Mouse (Mus musculus) layer of hippocampus, postnatal 14 days (tissue): Measurements from ENCODE around the gene Slc15a1. TPM values are rescaled to one million over a fixed set of nuclear protein-coding genes. Genes with fewer than 3 reads are reported as not detected.
"Not testable (repeated sequence)": the region's sequence is repeated elsewhere in the genome, so short reads cannot be mapped to it uniquely, and the experiment has no call there.

Experiments used
- DNase-seq, 2 experiments: peaks; one replicate each; pipeline ENCODE4 v3.0.0; 2021 to 2022; ENCODE audit warnings: low spot score in 2 of 2, mixed read lengths in 1 of 2
- total RNA-seq, 2 experiments: library from RNA; stranded (reverse); gene quantifications; 2 replicates each; pipeline ENCODE4 v1.2.3; 2021

Slc15a1 gene
- total RNA-seq, 2 experiments from 2014 or later, result 0.17 TPM; not detected in 1

- DNase-seq, result no peak
Measured at GRCm38 (mm10) chr14:121414635-121415241, 90.3 kb downstream of the Slc15a1 start.

- DNase-seq, result not testable (repeated sequence)
Measured at GRCm38 (mm10) chr14:121413726-121414125, 91.3 kb downstream of the Slc15a1 start.

Other genes with a start within 250 kb of the Slc15a1 start
- 10 to 100 TPM; 49.9 to 51.0 TPM for gene Stk24, start 125.2 kb downstream of the Slc15a1 start, total RNA-seq